Mouse (Mus musculus) 416B (cell line): Measurements from ENCODE around the gene Btg4.
A peak's percentile ranks its signal among the peaks of the same experiment; 100 is the strongest.

Experiments
- DNase-seq: peaks from one replicate; pipeline ENCODE4 v3.0.0; 2011; ENCODE audit warnings: low read depth

Btg4 gene

DNA sequence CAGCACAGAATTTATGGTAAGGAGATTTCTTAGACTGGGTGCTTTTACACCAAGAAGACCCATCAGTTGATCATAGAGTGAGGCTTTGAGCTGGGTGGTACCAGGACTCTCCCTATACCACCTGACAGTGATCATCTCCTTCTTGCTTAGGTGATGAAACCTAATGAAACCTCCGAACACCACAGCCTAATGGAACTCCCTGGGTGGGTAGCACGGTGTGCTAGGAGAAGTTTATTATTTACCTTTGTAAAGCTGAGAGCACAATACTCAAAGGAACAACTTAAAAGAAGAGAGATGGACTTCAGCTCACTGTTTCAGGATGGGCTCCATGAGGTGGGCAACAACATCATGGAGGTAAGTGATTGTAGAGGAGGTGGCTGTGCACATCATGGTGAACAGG is at the start of gene Btg4:
Btg4 (plus strand) TSS at position 301 of the 400 bp plus-strand sequence.
- DNase-seq: no peak

GRCm38 (mm10) chr9:51013644-51014043 is 47.1 kb upstream of the Btg4 start:
- DNase-seq: no peak

GRCm38 (mm10) chr9:51015732-51016131 is 45.0 kb upstream of the Btg4 start:
- peak; percentile 82 for DNase-seq

GRCm38 (mm10) chr9:51019670-51020069 is 41.0 kb upstream of the Btg4 start:
- DNase-seq: no peak

- DNase-seq: peak; percentile 73
Observed at GRCm38 (mm10) chr9:51020351-51020750, 40.4 kb upstream of the Btg4 start.

- peak; percentile 82 for DNase-seq
Observed at GRCm38 (mm10) chr9:51021123-51021795, 39.4 kb upstream of the Btg4 start.

- peak; percentile 38 for DNase-seq
Observed at GRCm38 (mm10) chr9:51026952-51027351, 33.7 kb upstream of the Btg4 start.

DNA sequence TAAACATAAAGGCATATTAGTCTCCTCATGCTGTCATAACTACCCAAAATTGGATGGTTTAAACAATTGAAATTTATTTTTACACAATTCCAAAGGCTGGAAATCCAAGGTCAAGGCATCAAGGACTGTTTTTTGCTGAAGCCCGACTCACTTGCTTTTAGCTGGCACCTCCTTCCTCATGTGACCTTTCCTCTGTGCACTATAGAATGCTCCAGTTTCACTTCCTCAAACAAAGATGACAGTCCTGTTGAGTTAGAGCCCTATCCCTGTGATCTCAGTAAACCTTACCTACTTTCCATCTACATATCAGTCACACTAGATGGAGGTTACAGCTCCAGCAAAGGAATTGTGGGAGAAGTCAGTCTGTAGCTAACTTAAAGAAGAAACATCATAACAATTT is 30.6 kb upstream of the Btg4 start:
- DNase-seq: peak; percentile 50

GRCm38 (mm10) chr9:51031603-51032002 is 29.1 kb upstream of the Btg4 start:
- DNase-seq: no peak

- no peak for DNase-seq
Observed at GRCm38 (mm10) chr9:51032291-51032690, 28.4 kb upstream of the Btg4 start.

DNA sequence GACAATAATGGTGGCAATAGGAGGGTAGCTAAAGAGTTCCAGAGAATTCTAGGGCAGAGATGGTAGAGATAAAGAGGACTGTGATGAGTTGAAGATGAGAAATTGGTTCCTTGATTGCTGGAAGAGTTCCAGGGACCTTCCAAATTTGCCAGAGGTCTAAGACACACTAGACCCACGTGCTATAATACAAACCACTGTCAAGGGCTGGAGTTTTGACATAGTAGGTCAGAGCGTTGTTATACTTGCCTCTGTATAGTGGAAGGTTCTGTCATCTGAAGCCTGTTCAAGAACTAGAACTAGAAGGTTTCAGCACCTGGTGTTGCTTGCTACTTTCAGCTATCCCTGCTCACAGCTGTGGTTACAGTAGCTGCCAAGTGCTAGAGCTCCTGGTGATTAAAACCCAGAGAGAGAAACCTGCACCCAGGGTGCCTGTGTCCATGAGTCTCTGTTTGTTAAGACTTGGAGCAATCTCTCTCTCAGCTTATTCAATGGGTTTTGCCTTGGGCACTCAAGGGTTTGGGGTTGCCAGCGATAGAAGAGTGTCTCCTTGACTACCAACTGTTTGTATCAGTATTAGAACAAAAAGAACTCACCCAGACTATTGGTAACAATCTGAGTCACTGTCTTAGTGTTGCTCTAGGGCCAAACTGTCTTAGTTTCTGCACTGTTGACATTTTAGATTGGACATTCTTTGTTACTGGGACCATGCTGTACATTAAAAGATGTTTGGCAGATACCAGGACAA is 27.7 kb upstream of the Btg4 start:
- DNase-seq: no peak

GRCm38 (mm10) chr9:51041491-51041980 is 19.2 kb upstream of the Btg4 start:
- DNase-seq: no peak

- DNase-seq: no peak
Observed at GRCm38 (mm10) chr9:51042136-51042535, 18.6 kb upstream of the Btg4 start.

DNA sequence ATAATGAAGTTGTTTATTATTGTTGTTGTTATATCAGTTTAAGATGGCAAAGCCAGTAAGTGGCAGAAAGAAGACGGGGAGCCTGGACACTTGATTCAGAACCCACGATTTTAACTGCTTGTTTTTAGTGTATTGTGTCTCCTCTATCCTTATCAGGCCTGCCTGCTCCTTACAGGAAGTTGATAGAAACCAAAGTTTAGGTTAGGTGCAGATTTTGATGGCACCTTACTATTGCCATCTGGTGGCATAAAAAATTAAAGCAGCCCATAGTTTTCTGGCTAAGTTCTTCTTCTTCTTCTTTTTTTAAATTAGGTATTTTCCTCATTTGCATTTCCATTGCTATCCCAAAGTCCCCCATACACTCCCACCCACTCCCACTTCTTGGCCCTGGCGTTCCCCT is 8.5 kb upstream of the Btg4 start:
- peak; percentile 82 for DNase-seq

GRCm38 (mm10) chr9:51056360-51057324 is 4.1 kb upstream of the Btg4 start:
- no peak for DNase-seq

DNA sequence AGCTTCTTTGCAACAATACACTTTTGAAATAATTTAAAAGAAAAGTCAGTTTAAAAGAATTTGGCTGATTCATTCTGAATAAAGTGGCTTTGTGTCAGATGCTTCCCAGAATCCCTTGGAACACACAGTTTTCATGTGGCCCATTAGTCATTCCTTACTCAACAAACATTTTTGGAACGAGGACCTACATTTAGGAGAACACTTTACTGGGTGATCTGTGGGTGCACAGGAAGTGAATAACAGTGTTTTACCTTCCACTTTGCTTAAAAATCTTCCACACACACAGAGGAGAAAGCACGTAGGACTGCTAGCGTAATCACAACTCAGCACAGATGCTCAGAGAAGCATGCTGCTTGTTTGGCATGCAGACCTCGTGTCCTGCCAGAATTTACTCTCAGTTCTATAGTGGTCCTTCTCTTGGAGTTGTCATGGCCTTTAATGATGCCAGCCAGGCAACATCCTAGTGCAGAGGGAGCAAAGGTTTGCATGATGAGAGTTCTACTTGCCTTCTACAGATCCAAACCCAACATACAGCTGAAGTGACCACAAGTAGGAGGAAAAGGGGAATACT is 1.7 kb upstream of the Btg4 start:
- no peak for DNase-seq

DNA sequence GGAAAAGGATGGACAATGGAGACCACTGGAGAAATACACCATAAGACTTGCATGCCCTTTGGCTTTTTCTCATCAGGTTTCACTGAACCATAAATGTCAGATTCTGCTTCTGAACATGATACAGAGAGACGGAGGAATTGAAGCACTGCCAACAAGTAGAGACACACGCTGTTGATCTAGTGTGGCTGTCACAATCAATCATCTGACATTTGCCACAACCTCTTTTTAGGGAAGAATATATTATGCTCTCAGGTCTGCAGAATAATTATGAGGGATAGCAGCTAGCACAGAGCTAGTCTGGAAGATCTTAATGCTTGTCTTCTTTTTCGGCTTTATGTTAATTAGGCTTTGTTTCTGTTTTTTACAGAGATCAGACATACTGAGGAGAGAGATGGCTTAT is 7.5 kb downstream of the Btg4 start:
- DNase-seq: no peak

- DNase-seq: no peak
Observed at GRCm38 (mm10) chr9:51070801-51071200, 10.1 kb downstream of the Btg4 start.

DNA sequence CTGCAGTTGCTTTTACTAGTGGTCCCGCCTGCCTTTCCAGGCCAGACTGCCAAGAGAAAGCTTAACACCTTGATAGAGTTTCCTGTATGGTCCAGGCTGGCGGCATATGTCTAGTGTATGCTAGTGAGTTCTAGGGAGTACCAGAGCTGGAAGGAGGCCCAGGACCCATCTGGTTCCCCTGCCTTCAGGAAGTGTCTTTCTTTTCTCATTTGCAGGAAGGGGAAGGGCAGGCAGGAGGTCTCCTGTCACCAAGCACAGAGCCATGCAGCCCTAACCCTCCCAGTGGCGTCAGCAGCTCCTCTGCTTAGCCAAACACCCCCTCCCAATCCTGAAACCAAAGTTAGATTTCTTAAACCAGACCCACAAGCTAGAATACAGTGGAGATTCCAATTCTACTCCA is 15.1 kb downstream of the Btg4 start:
- DNase-seq: peak; percentile 55

DNA sequence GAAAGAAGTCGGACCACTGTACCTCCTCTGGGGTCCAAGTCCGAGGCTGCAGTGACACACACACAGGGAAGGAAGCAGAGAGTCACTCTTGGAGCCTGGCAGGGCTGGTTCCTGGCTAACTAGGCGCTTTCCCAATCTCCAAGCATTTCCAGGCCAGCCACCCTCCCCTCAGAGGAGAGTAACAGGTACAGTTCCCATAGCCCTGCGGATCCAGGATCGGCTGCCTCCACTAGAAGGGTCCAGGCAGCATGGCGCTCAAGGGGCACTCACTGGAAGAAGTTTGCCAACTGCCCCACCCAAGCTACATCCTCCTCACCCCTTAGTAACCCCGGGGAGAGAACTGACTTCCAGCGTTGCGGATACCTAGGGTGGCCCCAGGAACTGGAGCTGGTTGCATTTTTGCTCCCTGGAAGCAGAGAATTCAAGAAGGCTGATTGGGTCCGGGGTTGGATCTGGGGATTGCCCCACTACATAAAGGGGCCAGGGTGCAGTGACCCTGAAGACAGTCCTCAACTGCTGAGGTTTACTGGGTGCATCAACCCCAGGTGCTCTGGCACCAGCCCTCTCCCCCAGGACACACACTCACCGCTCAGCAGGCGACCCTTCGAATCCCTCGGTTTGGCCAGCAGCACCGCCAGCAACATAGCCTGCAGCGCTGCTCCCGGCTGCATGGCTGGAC is 15.7 kb downstream of the Btg4 start:
- peak; percentile 23 for DNase-seq

GRCm38 (mm10) chr9:51076979-51077315 is 16.2 kb downstream of the Btg4 start, which contains the start of gene Layn:
Gene Layn (minus strand): TSS chr9:51077094.
- peak; percentile 93 for DNase-seq
